Mouse (Mus musculus) 416B (cell line): ENCODE measurements around the gene Zfp536.

Experiments
- DNase-seq: peaks from one replicate; pipeline ENCODE4 v3.0.0; 2011; ENCODE audit warnings: low read depth

The Zfp536 gene

DNA sequence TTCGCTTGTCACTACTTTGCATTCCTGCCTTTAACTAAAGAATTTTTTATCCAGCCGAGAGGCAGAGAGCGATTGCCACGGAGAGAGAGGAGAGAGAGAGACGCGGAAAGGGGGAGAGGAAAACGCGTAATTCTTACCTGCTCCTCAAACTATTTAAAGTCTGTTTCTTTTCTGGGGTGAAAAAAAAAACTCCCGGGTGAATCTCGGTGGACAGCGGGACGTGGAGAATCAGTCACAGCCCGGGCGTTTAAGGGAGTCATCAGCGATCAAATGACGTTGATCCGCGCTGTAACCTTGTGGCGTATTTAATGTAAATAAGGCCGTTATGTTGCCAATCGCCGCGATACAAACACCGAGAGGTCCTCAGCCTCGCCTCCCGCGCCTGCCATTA lies at the start of gene Zfp536:
TSS of gene Zfp536 (minus strand) at position 330 of the 391 bp plus-strand sequence.
- no peak for DNase-seq

DNA sequence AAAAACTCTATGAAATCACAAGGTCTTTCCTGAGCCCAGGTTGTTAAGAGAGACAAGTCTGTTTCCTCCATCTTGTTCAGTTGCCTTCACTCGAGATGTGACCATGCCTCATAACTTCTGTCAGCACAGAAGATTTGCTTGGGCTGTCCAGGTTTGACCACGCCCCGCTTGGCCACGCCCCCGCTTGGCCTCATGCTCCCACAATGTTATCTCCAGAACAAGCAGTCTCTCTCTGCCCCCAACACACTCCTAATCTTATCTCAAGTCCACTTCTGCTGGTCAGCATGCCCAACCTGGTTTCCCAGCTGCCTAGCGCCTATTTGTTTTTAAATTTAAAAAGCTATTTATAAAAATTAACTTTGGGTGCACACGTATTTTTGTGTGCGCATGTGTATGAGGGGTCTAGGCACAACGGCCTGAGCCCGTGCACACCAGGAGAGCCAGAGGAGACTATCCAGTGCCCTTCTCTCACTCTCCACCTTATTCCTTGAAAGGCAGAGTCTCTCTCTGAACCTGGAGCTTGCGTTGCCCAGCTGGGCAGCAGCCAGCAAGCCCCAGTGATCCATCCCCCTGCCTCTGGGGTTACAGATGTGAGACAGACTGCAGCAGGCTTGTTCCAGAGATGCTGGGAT lies 47.3 kb upstream of the Zfp536 start:
- no peak for DNase-seq

DNA sequence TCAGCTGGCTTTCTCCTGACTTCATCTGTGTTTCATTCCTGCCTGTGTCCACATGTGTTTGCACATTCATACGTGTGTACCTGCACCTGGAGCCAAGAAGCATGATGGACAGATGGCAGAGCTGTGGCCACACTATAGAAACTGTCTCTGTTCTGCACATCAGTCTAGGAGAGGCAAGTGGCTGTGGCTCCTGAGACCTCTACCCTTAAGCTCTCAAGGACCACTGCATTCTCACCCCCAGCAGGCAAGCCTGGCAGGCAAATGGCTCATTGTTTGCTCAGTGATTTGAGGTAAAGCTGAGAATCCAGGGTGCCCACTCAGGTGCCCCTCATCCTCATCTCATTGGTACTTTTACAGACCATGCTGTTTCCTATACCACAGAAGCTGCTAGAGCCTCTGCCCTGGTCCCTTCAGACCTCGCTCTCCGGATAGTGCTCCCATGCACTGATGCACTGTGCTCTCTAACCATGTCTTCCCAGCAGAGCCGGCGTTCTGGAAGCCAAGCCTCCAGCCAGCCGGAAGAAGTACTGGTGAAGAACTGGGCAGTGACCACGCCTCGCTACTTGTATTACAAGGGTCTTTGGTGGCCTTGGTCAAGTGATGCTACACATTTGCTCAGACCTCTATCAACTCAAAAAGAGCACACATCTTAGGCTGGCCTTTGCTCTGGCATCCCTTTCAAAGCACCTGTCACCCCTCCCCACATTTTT lies 45.3 kb upstream of the Zfp536 start:
- no peak for DNase-seq

DNA sequence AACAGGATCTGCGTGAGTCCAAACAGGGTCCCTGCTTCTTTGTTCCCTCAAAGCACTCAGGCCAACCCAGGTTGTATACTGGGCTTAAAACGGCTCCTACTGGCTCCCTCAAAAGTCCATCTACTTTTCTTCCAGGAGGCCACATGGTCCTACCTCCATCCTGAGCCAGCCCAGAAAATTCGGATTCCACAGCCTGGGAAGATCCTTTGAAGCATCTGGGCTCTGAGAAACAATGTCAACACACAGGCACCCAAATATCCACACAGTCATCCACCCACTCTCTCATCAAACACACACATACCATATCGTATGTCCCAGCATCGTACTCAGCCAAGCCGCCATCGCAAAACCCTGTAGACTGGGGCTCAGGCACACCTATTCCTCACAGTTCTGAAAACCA lies 43.5 kb upstream of the Zfp536 start:
- DNase-seq = no peak

DNA sequence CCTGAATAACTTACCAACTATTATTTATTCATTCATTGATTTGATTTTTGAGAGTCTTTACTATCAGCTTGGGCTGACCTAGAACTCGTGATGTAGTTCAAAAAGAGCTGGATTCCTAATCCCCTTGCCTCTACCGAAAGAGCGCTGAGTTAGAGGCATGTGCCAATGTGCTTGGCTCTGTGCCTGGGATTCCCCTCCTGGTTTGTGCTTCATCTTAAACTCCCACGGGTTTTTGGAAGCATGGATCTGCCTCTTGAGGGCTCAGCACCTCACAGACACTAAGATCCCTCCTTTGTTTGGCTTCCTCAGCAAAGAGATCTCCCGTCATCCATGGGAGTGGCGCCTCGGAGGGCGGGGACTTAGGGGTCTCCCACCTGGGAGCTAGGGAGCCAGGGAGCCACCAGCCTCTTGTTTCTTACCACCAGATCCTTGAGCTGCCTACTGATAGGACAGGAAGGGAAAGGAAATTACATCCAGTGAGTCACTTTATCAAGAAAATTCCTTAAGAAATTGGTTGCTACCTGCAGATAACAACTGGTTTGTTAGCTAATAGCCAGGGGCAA lies 41.5 kb upstream of the Zfp536 start:
- no peak for DNase-seq

DNA sequence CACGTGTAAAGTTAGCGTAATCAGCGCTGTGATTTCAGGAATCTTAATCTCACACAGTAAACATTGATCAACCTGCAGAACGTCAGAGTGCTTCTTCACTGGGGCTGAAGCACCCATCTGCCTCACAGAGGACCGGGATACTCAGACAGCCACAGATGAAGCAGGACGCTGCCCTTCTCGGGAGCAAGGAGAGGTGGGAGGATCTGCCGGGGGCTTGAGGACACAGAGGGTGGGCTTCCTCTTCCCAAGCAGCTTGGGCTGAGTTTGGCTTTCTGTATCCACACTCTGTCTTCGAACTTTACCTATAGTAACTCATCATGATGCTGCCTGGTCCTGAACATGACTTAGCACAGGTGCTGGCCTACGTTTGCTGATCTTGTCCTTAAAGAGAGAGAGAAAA lies 40.2 kb upstream of the Zfp536 start:
- DNase-seq = no peak

DNA sequence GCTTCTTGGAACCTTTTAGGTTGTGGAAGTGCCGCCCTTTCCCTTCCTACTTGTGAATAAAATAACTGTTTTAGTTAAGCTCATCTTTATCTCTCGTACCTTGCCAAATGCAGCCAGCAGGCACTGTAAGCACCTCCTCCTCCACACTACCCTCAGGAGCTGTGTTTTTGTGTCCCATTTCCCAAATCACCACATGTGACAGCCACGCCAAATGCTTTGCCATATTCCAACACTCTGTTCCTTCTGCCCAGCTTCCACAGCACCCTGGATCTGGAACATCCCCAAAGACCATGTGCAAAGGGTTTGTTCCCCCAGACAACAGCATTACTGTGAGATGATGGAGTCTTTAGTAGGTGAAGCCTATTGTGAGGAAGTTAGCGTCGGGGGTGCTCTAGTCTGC lies 36.5 kb upstream of the Zfp536 start:
- DNase-seq = no peak

DNA sequence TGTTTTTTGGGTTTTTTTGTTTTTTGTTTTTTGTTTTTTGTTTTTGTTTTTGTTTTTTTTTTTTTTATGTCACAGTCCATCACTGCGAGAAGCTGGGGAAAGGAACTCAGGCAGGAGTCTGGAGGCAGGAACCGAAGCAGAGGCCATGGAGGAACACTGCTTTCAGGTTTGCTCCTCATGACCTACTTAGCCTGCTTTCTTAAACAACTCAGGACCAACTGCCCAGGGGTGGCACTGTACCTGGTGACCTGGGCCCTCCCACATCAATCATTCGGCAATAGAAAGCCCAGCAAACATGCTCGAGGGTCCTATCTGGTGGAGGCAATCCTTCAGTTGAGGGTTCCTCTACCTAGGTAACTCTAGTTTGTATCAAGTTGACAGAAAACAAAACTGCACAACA lies 35.6 kb upstream of the Zfp536 start:
- DNase-seq = no peak

DNA sequence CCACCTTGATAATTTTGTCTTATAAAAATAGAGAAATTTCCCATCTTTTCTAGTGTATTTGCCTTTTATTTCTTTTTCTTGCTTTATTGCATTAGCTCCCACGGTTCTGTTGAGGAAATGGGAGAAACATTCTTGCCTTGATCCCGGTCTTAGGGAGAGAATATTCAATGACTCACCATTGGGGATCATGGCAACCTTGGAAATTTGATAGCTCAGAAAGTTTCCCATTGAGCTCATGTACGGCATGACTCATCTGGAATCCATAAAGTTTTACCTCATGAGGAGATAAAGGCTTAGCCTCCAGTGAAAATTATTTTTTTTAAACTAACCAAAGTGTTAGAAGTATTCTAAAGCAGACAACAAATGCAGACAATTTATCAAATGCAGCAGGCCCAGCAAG lies 27.7 kb upstream of the Zfp536 start:
- DNase-seq = no peak

DNA sequence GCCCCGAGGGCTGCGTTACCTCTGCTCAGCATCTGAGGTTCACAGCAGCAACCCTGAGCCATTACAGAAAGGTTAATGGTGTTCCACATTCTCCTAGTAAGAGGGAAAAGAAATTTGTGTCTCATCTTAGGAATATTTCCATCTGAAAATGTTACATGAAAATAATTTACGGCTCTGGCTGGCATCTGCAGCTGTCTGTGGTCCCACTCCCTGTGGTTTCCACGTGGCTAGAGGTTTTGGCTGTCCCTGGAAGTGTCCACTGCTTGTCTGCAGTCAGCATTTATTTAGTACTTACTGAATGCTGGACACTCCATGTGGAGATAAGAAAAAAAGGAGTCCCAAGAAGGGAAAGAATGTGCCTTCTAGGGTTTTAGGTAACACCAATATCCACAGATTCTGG lies 15.3 kb upstream of the Zfp536 start:
- no peak for DNase-seq

DNA sequence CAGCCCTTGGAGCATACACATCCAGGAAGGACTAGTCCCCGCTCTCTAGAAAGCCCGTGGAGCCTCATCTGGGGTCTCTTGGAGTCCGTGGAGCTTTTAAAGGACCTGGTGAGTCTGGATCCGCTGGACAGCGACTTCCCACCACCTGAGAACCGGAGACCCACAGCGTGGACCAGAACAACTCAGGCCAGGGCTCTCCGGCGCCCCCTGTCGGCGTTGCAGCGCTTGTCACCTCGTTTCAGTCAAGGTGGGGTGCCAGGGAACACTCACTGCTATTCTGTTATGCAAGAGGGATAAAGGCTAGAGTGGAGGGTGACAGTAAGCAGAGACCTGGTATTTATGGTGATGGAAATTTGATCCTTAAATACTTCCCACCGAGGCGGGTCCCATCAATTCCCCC lies 2.1 kb upstream of the Zfp536 start:
- DNase-seq = no peak

DNA sequence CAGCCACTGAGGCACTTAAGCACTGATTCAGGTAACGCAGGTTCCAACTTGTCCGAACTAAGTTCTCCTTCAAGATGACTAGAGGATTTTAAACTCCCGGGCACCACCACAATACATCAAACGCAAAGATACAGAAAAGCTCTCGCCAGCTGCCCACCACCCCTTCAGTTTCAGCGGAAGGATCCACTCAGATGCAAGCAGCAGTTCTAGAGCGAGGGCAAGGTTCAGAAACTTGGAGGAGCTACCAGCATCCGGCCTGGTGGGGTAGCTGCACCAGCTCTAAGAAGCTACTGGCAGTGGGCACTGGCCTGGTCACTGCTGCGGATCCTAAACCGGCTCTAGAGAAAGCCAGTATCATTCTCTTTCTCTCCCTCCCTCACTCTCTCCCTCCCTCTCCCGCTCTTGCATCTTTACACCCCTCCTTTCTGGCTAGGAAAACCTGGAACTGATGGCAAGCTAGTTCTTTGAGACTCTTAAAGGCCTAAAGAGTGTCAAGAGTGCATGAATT lies 1.1 kb upstream of the Zfp536 start:
- DNase-seq = no peak

DNA sequence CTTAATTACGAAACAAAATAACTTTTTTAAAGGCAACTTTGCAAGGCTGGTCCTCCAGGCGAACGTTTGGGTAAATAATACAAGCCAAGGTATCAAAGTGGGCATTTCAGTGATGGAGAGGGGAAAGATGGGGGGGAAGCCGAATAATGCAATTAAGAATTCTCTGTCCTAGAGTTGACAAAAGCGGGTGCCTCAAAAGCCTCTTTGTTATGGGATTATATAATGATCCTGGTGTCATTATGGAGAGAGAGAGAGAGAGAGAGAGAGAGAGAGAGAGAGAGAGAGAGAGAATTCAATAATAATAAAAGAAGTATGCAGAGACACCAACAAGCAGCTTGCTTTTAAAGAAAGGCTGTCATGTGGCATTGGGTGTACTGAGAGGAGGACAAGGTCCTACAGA lies 465 bp upstream of the Zfp536 start:
- no peak for DNase-seq

DNA sequence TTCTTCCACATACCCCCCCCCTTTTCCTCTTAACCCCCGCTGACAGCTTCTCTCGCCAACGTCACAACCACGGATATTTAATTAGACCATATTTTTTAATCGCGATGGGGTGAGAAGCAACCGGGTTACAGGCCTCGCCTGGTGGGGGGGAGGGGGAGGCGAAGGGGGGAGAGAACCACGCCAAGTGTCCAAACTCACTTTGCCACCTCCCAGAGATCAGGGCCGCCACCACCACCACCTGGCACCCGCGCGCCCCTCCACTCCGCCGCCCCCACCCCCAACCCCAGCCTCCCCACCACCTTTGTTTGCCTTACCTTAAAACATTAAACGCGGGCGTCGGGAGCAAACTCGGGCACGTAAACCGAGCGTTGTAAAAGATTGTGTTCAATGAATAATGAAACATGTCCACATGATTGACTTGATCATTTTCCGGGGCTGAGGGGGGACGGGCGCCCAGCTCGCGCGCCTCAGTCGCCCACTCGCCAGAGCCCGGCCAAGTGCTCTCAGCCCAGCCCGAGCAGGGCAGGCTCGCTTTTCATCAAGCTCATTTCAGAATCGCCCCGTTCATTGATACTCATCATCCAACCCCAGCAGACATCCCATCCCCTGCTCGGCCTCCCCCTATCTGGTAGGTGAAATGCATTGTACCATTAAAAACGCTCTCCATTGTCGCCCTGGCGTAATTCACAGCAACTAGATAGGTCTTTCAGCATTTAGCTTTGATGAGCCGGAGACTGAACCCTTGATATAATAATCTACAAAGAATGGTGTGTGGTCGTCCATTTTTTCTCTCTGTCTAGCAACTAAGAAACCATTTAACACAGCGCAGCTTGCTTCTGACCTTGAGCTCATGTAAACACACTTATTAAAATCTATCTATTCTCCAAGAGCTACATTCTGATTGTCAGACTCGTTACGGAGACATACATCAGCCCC lies 797 bp downstream of the Zfp536 start:
- DNase-seq = no peak

DNA sequence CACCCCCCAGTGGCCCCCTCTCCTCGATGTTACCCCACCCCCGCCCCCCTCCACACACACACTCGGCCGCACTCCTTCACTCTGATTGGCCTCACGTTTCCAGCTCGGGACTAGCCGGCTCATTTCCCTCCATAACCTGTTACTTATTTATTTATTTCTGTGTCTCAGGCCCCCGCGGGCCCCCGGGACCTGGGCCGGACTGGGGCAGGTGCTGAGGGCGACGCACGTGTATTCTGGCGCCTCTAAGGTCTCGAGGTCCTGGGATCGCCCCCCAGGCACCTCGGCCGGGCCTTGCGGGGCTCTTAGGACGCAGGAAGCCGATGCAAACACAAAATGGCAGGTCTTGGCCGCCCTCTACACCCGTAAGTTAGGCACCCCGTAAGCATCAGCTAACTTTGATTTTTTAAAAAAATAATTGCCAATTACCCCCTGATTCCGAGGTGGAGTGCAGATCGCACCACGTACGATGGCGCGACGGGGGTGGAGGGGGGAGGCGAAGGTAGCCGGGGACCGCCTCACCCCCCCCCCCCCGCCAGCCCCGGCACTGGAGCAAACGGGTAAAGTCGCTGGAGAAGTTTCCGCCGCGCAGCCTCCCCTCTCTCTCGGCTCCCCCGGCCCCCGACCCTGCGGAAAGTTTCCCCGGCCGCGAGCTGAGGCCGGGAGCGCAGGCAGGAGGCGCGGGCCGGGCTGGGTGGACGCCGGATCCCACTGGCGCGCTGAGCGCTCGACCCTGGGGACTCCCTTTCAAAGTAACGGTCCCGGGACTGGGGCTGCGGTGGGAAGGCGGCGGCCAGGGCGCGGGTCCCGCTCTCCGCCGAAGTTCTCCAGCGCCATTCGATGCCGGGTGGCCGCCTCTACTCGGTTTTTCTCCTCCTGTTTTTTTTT lies 1.7 kb downstream of the Zfp536 start:
- DNase-seq = no peak

DNA sequence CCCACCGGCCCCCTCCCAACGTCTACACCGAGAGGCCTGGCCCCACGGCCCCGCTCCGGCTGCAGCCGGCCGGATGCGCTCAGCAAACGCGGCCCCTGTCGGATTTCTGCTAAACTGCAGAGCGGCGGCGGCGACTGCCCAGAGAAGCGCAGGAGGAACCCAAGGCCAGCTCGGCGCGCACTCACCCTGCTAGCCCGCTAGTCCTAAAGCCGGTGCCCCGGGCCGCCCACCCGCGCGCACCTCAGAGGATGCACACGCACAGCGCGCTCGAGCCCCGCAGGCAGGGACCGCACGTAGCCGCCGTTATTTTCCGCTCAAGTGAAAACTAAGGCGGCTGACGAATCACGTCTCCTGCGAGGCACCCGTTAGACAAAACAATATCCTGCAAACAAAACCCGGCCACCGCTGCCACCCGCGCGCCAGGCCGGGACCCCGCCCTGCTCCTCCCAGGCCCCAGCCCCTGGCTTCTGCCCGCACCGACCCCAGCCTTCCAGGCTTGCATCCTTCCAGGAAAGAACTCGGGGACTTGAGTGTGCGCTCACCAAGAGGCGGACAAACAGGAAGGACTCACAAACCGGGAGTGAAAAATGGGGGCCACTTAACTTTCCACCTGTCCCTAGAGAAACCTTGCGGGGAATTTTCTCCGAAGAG lies 2.9 kb downstream of the Zfp536 start:
- DNase-seq = no peak

DNA sequence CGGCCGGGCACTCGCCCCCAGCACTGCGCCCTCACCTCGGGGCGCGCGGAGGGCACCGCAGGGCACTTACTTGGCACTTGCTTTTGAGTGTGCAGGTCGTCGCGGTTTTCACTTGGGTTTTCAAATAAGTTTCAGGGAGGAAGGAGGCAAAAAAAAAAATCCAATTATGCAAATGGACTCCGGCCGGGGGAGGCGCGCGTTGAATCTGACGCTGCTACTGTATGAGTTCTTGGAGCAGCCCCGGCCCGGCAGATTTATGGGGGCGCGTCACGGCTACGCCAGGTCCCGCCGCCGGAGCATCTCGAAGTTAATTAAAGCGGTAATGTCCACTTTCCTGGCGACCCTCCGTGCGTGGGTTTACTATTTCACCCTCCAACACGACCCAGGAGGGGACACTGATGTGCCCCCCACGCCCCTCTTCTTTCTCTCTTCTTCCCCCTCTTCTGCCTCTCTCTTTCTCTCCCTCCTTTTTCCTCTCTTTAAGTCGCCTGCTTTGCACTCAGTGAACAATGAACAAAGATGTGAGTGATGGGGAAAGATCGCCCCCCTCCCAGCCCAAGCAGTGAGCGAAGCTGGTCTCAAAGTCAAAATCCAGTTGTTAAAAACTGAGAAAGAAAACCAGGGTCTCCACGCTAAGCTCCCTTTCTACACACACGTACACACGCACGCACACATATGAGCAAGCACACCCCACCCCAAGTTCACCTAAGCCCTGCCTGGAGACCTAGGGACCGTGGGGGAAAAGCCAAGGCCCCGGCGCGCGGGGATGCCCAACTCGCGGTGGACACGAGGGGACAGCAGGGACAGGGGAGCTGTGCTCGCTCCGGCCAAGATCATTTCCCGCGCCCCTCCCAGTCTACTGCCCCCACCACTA lies 3.7 kb downstream of the Zfp536 start:
- DNase-seq = no peak

DNA sequence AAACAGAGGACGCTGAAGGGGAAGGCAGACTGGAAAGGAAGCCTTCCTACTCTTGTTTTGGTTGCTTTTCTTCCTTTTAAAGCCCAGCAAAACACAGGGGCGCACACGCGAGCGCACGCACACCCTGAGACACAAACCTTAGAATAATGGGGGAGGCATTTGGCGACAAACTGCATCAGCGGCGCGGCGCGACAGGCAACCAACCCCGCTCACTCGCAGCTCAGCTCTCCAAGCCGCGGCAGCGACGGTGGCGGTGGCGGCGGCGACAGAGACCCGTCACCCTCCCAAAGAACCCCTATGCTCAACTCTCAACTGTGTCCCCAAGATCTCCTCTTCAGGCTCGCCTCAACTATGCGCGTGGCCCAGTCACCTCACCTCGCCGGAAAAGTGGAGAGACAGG lies 4.4 kb downstream of the Zfp536 start:
- no peak for DNase-seq

DNA sequence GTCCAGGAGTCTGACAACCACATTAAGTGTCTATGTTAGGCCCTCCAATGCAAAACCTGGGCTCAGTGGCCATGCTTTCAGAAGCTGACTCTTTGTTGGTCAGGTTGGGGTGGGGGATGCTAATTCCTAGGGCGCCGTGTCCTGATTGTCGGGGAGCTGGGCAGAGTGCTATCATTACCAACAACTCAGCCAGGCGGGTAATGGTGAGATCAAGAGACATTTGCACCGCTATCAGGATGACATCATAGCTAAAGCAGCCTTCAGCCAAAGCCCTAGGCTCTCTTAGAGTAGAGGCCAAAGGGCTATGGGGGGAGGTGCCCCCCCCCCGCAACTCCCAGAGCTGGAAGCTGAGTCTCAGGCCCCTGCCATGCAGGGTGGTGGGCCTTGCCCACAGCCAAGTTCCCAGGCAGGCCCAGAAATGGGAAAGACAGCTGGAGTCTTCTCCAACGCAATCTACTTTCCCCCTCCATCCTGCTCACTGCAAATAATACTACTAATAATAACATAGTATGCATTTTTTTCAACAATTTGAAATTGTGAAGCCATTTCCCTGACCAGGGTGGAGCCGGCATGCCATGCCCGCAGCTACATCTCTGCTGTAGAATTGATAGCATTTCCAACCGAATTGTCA lies 5.0 kb downstream of the Zfp536 start:
- DNase-seq = no peak
